Mouse (Mus musculus): ENCODE data around the gene Kdm1b. TPM values are rescaled to one million over a fixed set of nuclear protein-coding genes. Genes with fewer than 3 reads are reported as not detected.

The Kdm1b gene
- 2.2 and 2.5 TPM in 2 replicates for polyA plus RNA-seq (2012)

- no peak for TF ChIP-seq GATA1 (IDR thresholded peaks at IDR 0.05; ENCODE audit: low read length)
These were observed at the start of gene Kdm1b for GRCm38 (mm10) chr13:47043030-47043680. TSS of gene Kdm1b (plus strand) at chr13:47043499.

GRCm38 (mm10) chr13:46997355-46997754, 45.9 kb upstream of the Kdm1b start:
- no peak for TF ChIP-seq GATA1 (IDR thresholded peaks at IDR 0.05; ENCODE audit: low read length)

- TF ChIP-seq GATA1 (IDR thresholded peaks at IDR 0.05; ENCODE audit: low read length): no peak
These were observed 43.8 kb upstream of the Kdm1b start for GRCm38 (mm10) chr13:46999498-46999897.

GRCm38 (mm10) chr13:47001590-47001989, 41.7 kb upstream of the Kdm1b start:
- no peak for TF ChIP-seq GATA1 (IDR thresholded peaks at IDR 0.05; ENCODE audit: low read length)

DNA sequence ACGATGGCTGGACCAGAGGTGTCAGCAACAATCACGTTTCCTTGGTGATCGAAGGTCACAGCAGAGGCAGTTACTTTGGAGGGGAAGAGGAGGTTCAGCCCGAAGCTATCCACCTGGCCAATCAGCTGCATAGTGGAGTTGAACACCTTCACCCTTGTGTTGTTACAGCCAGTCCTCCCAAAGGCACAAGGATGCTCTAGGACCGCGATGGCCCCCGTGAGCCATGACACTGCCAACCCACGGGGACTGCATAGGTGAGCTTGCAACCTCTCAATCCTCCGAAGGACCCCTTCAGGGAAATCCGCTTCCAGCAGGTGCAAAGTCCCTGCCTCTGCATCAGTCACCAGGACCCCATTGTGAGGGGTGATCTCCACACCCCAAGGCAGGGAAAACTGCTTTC, 29.6 kb upstream of the Kdm1b start:
- TF ChIP-seq GATA1 (IDR thresholded peaks at IDR 0.05; ENCODE audit: low read length): no peak

DNA sequence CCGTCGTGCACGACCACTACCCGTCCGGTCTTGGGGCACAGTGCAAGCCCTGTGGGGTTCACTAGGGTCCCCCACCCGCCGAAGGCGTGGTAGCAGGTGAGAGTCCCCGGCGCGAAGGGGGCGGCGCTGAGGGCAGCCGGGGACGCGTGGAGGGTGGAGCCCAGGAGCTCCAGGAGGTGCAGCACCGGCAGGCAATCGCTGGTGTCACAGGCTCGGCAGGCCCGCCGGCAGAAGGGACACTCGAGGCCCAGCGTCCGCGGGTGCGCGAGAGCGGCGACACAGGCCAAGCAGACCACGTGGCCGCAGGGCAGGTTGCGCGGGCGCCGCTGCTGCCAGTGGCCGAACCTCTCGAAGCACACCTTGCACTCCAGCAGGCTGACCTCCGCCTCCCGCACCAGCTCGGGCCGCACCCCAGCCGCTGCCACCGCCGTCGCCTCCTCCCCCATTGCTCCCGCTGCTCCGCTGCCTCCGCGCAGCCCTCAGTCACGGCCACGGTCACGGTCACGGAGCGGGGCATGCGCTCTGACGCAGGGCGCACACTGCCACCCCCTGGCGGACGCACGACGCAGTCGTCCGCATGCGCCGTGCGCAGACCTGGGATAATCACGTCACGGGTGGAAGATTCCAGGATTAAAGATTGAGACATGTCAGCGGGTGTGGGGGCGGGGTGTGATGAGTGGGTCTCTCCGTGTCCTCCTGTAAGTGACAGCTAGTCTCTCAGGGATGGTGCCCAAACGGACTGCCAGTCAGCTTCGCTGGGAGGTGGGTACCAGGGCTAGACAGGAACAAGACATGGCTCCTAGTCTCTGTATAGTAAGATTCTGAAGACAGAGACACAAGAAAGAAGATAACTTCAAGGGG, 28.7 kb upstream of the Kdm1b start, which contains the start of gene Nhlrc1:
Gene Nhlrc1 (minus strand): TSS at position 517 of the 861 bp plus-strand sequence.
- TF ChIP-seq GATA1 (IDR thresholded peaks at IDR 0.05; ENCODE audit: low read length): no peak

DNA sequence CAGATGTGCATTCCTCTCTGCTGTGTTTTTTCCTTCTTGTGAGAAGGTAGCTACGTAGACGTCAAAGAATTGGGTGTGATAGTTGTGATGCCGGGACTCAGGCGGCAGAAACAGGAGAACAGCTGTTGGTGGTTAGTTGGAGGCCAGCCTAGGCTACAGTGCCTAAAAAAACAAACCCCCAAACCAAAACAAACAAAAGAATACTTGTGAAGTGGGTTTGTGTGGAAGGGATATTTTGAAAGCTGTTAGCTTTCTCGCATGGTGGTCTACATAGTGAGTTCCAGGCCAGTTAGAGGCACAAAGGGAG, 28.2 kb upstream of the Kdm1b start:
- no peak for TF ChIP-seq GATA1 (IDR thresholded peaks at IDR 0.05; ENCODE audit: low read length)

GRCm38 (mm10) chr13:47017259-47017658, 26.0 kb upstream of the Kdm1b start:
- no peak for TF ChIP-seq GATA1 (IDR thresholded peaks at IDR 0.05; ENCODE audit: low read length)

GRCm38 (mm10) chr13:47019774-47020173, 23.5 kb upstream of the Kdm1b start:
- no peak for TF ChIP-seq GATA1 (IDR thresholded peaks at IDR 0.05; ENCODE audit: low read length)

DNA sequence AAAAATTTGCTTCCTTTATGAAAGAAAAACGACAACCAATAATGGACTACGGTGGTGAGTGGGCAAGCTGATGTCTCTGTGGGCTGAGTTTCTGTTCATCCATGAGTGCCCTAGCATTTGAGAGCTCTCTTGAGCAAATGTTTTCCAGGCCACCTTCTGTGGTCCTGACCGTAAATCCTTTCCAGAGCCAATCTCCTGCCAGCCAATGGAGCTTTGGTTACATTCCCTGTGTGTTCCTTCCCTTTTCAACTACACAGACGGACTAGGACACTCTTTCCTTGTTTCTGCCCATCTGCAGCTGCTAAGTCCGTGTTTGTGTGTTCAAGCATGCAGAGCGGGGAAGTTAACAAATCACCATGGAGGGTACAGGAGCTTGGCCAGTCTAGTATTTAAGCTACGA, 22.5 kb upstream of the Kdm1b start:
- no peak for TF ChIP-seq GATA1 (IDR thresholded peaks at IDR 0.05; ENCODE audit: low read length)

GRCm38 (mm10) chr13:47030376-47031107, 12.8 kb upstream of the Kdm1b start:
- TF ChIP-seq GATA1 (IDR thresholded peaks at IDR 0.05; ENCODE audit: low read length): no peak

DNA sequence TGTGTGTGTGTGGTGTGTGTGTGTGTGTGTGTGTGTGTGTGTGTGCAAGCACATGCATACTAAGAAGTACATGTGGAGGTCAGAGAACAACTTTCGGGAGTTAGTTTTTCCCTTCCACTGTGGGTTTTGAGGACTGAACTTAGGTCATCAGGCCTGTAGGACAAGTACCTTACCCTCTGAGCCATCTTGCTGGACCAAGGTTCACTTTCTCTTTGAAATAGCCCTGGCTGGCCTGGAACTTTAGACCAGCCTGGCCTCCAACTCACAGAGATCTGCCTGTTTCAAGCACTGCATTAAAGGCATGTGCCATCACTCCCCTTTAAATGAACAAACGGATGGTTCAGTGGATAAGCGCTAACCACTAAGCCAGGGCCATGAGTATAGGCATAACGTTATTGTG, 9.7 kb upstream of the Kdm1b start:
- TF ChIP-seq GATA1 (IDR thresholded peaks at IDR 0.05; ENCODE audit: low read length): no peak

DNA sequence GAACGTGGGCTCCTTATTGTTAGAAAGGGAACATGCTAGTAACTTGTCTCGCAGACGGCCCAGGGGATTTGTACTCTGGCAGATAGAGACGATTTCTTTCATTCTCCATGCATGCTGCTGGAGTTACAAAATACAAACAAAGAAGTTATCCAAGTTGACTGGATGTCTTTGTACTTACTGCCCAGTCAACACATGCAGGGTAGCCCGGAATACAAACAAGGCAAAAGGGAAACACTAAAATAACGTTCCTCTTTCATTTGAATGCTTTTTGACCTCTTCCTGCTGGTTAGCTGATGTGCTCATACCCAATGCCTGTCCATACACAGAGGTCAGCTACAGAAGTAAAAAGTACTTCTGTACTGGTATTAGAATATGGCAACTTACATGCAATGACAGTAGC, 5.4 kb upstream of the Kdm1b start:
- no peak for TF ChIP-seq GATA1 (IDR thresholded peaks at IDR 0.05; ENCODE audit: low read length)

- no peak for TF ChIP-seq GATA1 (IDR thresholded peaks at IDR 0.05; ENCODE audit: low read length)
These were observed 3.2 kb upstream of the Kdm1b start for GRCm38 (mm10) chr13:47040061-47040460.

- no peak for TF ChIP-seq GATA1 (IDR thresholded peaks at IDR 0.05; ENCODE audit: low read length)
These were observed 1.2 kb upstream of the Kdm1b start for GRCm38 (mm10) chr13:47042024-47042633.
